13 mouse cellular contexts compared by ENCODE assay signal in genomic region chr11:103223444-103223843, GRCm38 (mm10). TPM values are rescaled to one million over a fixed set of nuclear protein-coding genes. Genes with fewer than 3 reads are reported as not detected.
A peak's percentile ranks its signal among the peaks of the same experiment; 100 is the strongest.
DNase-seq lines count a peak whose midpoint lies in the region; ATAC-seq and TF ChIP-seq lines count a peak whose summit lies in the region.
"Had no signal": no experiment of that assay in that cellular context is flagged by ENCODE, and none has a peak within 500 bp of the region (broad histone marks: within the 10 kb centered on the region; RNA-seq: fewer than 3 reads in every experiment).

No protein-coding gene starts in this region.

- peak; percentile 21 for DNase-seq in liver, adult 2 months (ENCODE audit: extremely low read depth, low read depth, low spot score)
- no peak for DNase-seq in liver
- no peak for DNase-seq in cerebellum, adult 8-10 months

- no peaks in the 10 kb centered on the region for H3K79me2 ChIP-seq in liver, adult 2 months (ENCODE audit: control insufficient read depth, insufficient read depth, low read length)

- TF ChIP-seq POLR2A in liver, adult 2 months (IDR thresholded peaks at IDR 0.05; ENCODE audit: extremely low read depth, insufficient read depth, low read length): no peak

- 68% methylated on average over 10 of the region's 10 CpGs for WGBS in heart, embryonic 13.5 days
- 71% methylated on average over 10 of the region's 10 CpGs for WGBS in heart, embryonic 12.5 days
- 75% methylated on average over 10 of the region's 10 CpGs for WGBS in liver, adult 2 months
- 87% methylated on average over 10 of the region's 10 CpGs for WGBS in embryonic facial prominence, embryonic 13.5 days
- WGBS in stomach, embryonic 16.5 days: 80% methylated on average over 10 of the region's 10 CpGs

- ATAC-seq in heart, embryonic 13.5 days (ENCODE audit: extremely low read depth, insufficient number of reproducible peaks, low FRiP score, low TSS enrichment): no peak
- ATAC-seq in heart, embryonic 12.5 days (ENCODE audit: insufficient number of reproducible peaks, low FRiP score): no peak
- no peak for ATAC-seq in embryonic facial prominence, embryonic 13.5 days (ENCODE audit: insufficient number of reproducible peaks, insufficient read depth, low FRiP score, low TSS enrichment, low read depth)
- ATAC-seq in stomach, embryonic 16.5 days (ENCODE audit: insufficient read depth, low FRiP score): no peak

- H3K4me3 ChIP-seq in heart, embryonic 13.5 days: no peak overlapping the region
- H3K4me3 ChIP-seq in heart, embryonic 12.5 days: no peak overlapping the region
- H3K4me3 ChIP-seq in liver, adult 2 months (ENCODE audit: insufficient read depth, low read depth, low read length): no peak overlapping the region
- H3K4me3 ChIP-seq in embryonic facial prominence, embryonic 13.5 days: no peak overlapping the region
- no peak overlapping the region for H3K4me3 ChIP-seq in stomach, embryonic 16.5 days (replicated peaks; ENCODE audit: low read length)
- H3K4me3 ChIP-seq: hindbrain, embryonic 10.5 days; limb, embryonic 15.5 days had no signal

- H3K4me1 ChIP-seq in heart, embryonic 13.5 days: peaks cover 10% of the 10 kb centered on the region; the same call in 1 of the 2 replicates
- H3K4me1 ChIP-seq in heart, embryonic 12.5 days (replicated peaks): peaks cover 6% of the 10 kb centered on the region; the same call in 1 of the 2 replicates
- H3K4me1 ChIP-seq in liver, adult 2 months (ENCODE audit: control insufficient read depth, insufficient read depth, low read length): no peaks in the 10 kb centered on the region
- peaks cover 19% of the 10 kb centered on the region for H3K4me1 ChIP-seq in embryonic facial prominence, embryonic 13.5 days
- H3K4me1 ChIP-seq in stomach, embryonic 16.5 days (ENCODE audit: control insufficient read depth, insufficient read depth, low read length): peaks cover 7% of the 10 kb centered on the region

- H3K36me3 ChIP-seq in heart, embryonic 13.5 days: peaks cover 81% of the 10 kb centered on the region
- H3K36me3 ChIP-seq in heart, embryonic 12.5 days: peaks cover 64% of the 10 kb centered on the region
- H3K36me3 ChIP-seq in liver, adult 2 months (ENCODE audit: control insufficient read depth, insufficient read depth, low read length): no peaks in the 10 kb centered on the region; the same call in 1 of the 2 replicates
- H3K36me3 ChIP-seq in embryonic facial prominence, embryonic 13.5 days: peaks cover 77% of the 10 kb centered on the region
- H3K36me3 ChIP-seq in stomach, embryonic 16.5 days (ENCODE audit: control insufficient read depth, insufficient read depth, low read length): peaks cover 6% of the 10 kb centered on the region; the same call in 1 of the 2 replicates

- no peak for TF ChIP-seq CTCF in liver, adult 2 months (IDR thresholded peaks at IDR 0.05; ENCODE audit: low read depth, low read length)

- no peak overlapping the region for H3K4me2 ChIP-seq in heart, embryonic 13.5 days
- H3K4me2 ChIP-seq in heart, embryonic 12.5 days: no peak overlapping the region
- H3K4me2 ChIP-seq in embryonic facial prominence, embryonic 13.5 days: no peak overlapping the region
- H3K4me2 ChIP-seq in stomach, embryonic 16.5 days (ENCODE audit: low read depth, low read length): no peak overlapping the region
- H3K4me2 ChIP-seq: limb, embryonic 15.5 days had no signal

- H3K9me3 ChIP-seq in heart, embryonic 13.5 days: no peaks in the 10 kb centered on the region
- H3K9me3 ChIP-seq in heart, embryonic 12.5 days (replicated peaks): no peaks in the 10 kb centered on the region
- H3K9me3 ChIP-seq in embryonic facial prominence, embryonic 13.5 days: no peaks in the 10 kb centered on the region
- no peaks in the 10 kb centered on the region for H3K9me3 ChIP-seq in stomach, embryonic 16.5 days (replicated peaks; ENCODE audit: control insufficient read depth, low read length)
- H3K9me3 ChIP-seq: hindbrain, embryonic 10.5 days; limb, embryonic 15.5 days had no signal

- H3K27ac ChIP-seq in heart, embryonic 13.5 days (replicated peaks): 0 out of 2 replicates have a peak overlapping the region, but pooled peaks have one; percentile 29
- H3K27ac ChIP-seq in heart, embryonic 12.5 days (ENCODE audit: poor library complexity, severe bottlenecking): no peak overlapping the region
- no peak overlapping the region for H3K27ac ChIP-seq in liver, adult 2 months (replicated peaks; ENCODE audit: insufficient read depth, low read depth, low read length)
- 0 out of 2 replicates have a peak overlapping the region, but pooled peaks have one; percentile 7 for H3K27ac ChIP-seq in embryonic facial prominence, embryonic 13.5 days
- H3K27ac ChIP-seq in stomach, embryonic 16.5 days (ENCODE audit: low read length): peak overlapping the region; percentile 53; the same call in 1 of the 2 replicates

- peaks cover 22% of the 10 kb centered on the region for H3K27me3 ChIP-seq in heart, embryonic 13.5 days (replicated peaks)
- peaks cover 12% of the 10 kb centered on the region; the same call in 1 of the 2 replicates for H3K27me3 ChIP-seq in heart, embryonic 12.5 days (replicated peaks)
- H3K27me3 ChIP-seq in liver, adult 2 months (ENCODE audit: control insufficient read depth, insufficient read depth, low read length): no peaks in the 10 kb centered on the region
- H3K27me3 ChIP-seq in embryonic facial prominence, embryonic 13.5 days: peaks cover 4% of the 10 kb centered on the region
- no peaks in the 10 kb centered on the region for H3K27me3 ChIP-seq in stomach, embryonic 16.5 days (ENCODE audit: control insufficient read depth, insufficient read depth, low read length)

- H3K9ac ChIP-seq in heart, embryonic 13.5 days: no peak overlapping the region
- H3K9ac ChIP-seq in heart, embryonic 12.5 days: no peak overlapping the region
- no peak overlapping the region for H3K9ac ChIP-seq in liver, adult 2 months (ENCODE audit: low read depth, low read length)
- H3K9ac ChIP-seq in embryonic facial prominence, embryonic 13.5 days: no peak overlapping the region
- no peak overlapping the region for H3K9ac ChIP-seq in stomach, embryonic 16.5 days (ENCODE audit: low read length)
- H3K9ac ChIP-seq: limb, embryonic 15.5 days had no signal

RNA-seq across cellular contexts. Expression of gene Spata32, which starts 5.2 kb away (rescaled TPM):
- polyA plus RNA-seq in heart, embryonic 13.5 days (2015; fragmentation: Nextera tagmentation; extraction: Ambion mirVana): not detected in 2 replicates
- polyA plus RNA-seq in heart, embryonic 12.5 days (2016; fragmentation: Nextera tagmentation; extraction: Ambion mirVana): not detected in 2 replicates
- total RNA-seq in liver, adult 2 months (2014; rRNA removed): not detected in 2 replicates
- polyA plus RNA-seq in liver, adult 2 months (2012; rRNA removed): not detected in 2 replicates
- polyA plus RNA-seq in embryonic facial prominence, embryonic 13.5 days (2015; fragmentation: Nextera tagmentation; extraction: Ambion mirVana): not detected in 2 replicates
- polyA plus RNA-seq in stomach, embryonic 16.5 days (2015; fragmentation: Nextera tagmentation; extraction: Ambion mirVana): not detected in 2 replicates
- total RNA-seq: megakaryocyte progenitor cell, adult 5-6 weeks had no signal
- polyA plus RNA-seq: embryonic facial prominence, embryonic 11.5 days; hindbrain, embryonic 10.5 days; large intestine, adult 2 months; limb, embryonic 15.5 days; stomach, embryonic 14.5 days had no signal

RNA-seq across cellular contexts. Expression of gene 1700023F06Rik, which starts 15.1 kb away (rescaled TPM):
- polyA plus RNA-seq in heart, embryonic 13.5 days (2015; fragmentation: Nextera tagmentation; extraction: Ambion mirVana): not detected in 2 replicates
- polyA plus RNA-seq in heart, embryonic 12.5 days (2016; fragmentation: Nextera tagmentation; extraction: Ambion mirVana): 0.17 TPM in 1 of 2 replicates, not detected in the other
- not detected in 2 replicates for total RNA-seq in liver, adult 2 months (2014; rRNA removed)
- polyA plus RNA-seq in liver, adult 2 months (2012; rRNA removed): not detected in 2 replicates
- 1.4 and 2.2 TPM in 2 replicates for polyA plus RNA-seq in embryonic facial prominence, embryonic 13.5 days (2015; fragmentation: Nextera tagmentation; extraction: Ambion mirVana)
- polyA plus RNA-seq in stomach, embryonic 16.5 days (2015; fragmentation: Nextera tagmentation; extraction: Ambion mirVana): 0.67 and 0.83 TPM in 2 replicates

RNA-seq across cellular contexts. Expression of gene Map3k14, which starts 43.8 kb away (rescaled TPM):
- 1.8 and 1.9 TPM in 2 replicates for polyA plus RNA-seq in heart, embryonic 13.5 days (2015; fragmentation: Nextera tagmentation; extraction: Ambion mirVana)
- polyA plus RNA-seq in heart, embryonic 12.5 days (2016; fragmentation: Nextera tagmentation; extraction: Ambion mirVana): 2.0 and 2.6 TPM in 2 replicates
- total RNA-seq in liver, adult 2 months (2014; rRNA removed): 1.4 and 2.2 TPM in 2 replicates
- polyA plus RNA-seq in liver, adult 2 months (2012; rRNA removed): 2.0 and 2.1 TPM in 2 replicates
- 4.4 and 5.5 TPM in 2 replicates for polyA plus RNA-seq in embryonic facial prominence, embryonic 13.5 days (2015; fragmentation: Nextera tagmentation; extraction: Ambion mirVana)
- polyA plus RNA-seq in stomach, embryonic 16.5 days (2015; fragmentation: Nextera tagmentation; extraction: Ambion mirVana): 4.2 and 4.9 TPM in 2 replicates

RNA-seq across cellular contexts. Expression of gene Fmnl1, which starts 52.5 kb away (rescaled TPM):
- polyA plus RNA-seq in heart, embryonic 13.5 days (2015; fragmentation: Nextera tagmentation; extraction: Ambion mirVana): 2.0 and 2.6 TPM in 2 replicates
- polyA plus RNA-seq in heart, embryonic 12.5 days (2016; fragmentation: Nextera tagmentation; extraction: Ambion mirVana): 1.1 and 1.7 TPM in 2 replicates
- 0.46 and 0.74 TPM in 2 replicates for total RNA-seq in liver, adult 2 months (2014; rRNA removed)
- 0.86 and 2.2 TPM in 2 replicates for polyA plus RNA-seq in liver, adult 2 months (2012; rRNA removed)
- polyA plus RNA-seq in embryonic facial prominence, embryonic 13.5 days (2015; fragmentation: Nextera tagmentation; extraction: Ambion mirVana): 1.7 and 2.4 TPM in 2 replicates
- polyA plus RNA-seq in stomach, embryonic 16.5 days (2015; fragmentation: Nextera tagmentation; extraction: Ambion mirVana): 3.5 and 4.4 TPM in 2 replicates

Comparison
In these comparisons a context has a peak if more than half of its experiments do, and no peak if none do; other contexts are left out.
1. H3K27ac ChIP-seq: peak in heart, embryonic 13.5 days (single experiment), embryonic facial prominence, embryonic 13.5 days (single experiment) and stomach, embryonic 16.5 days (single experiment); none in heart, embryonic 12.5 days (single experiment) and liver, adult 2 months (single experiment).